Mouse (Mus musculus): ENCODE results near the gene Rasgef1b. TPM values are rescaled to one million over a fixed set of nuclear protein-coding genes. Genes with fewer than 3 reads are reported as not detected.

Gene Rasgef1b
- total and polyA plus RNA-seq, 3 experiments, result 0.17 to 0.26 (median 0.21) TPM

GRCm38 (mm10) chr5:99402784-99403183, 326.1 kb downstream of the Rasgef1b start:
- Histone ChIP-seq H3K27me3 (replicated peaks) (no peaks in the 10 kb centered on the region), H3K4me2 (ENCODE audit: insufficient read depth, low read depth, poor library complexity, severe bottlenecking) (no peak overlapping the region), H3K36me3 (replicated peaks in 1 of 2; ENCODE audit: control insufficient read depth in 1 of 2, insufficient read depth in 1 of 2, low read length in 1 of 2) (no peaks in the 10 kb centered on the region), H3K27ac (ENCODE audit: insufficient read depth, low read depth) (no peak overlapping the region), H3K9me3 (replicated peaks; ENCODE audit: low read length) (no peaks in the 10 kb centered on the region), H3K4me1 (ENCODE audit: control insufficient read depth in 1 of 2, insufficient read depth in 2 of 2) (peaks cover 0 to 4% of the 10 kb centered on the region in 2 experiments; a peak in 1 of 4 replicates), H3K9ac (ENCODE audit: insufficient read depth, low read depth) (no peak overlapping the region), H3K4me3 (replicated peaks in 1 of 3; ENCODE audit: low read depth in 2 of 3, low read length in 2 of 3, poor library complexity in 1 of 3) (no peak overlapping the region), H3K79me2 (replicated peaks; ENCODE audit: control insufficient read depth, extremely low read depth, insufficient read depth, poor library complexity, severe bottlenecking) (no peaks in the 10 kb centered on the region)
- no peak for TF ChIP-seq SIN3A (IDR thresholded peaks at IDR 0.05; ENCODE audit: low read length)
- TF ChIP-seq JUN (IDR thresholded peaks at IDR 0.05; ENCODE audit: insufficient read depth, low read depth, low read length), result no peak
- TF ChIP-seq USF2 (conservative IDR thresholded peaks at IDR 0.05; ENCODE audit: low read depth, low read length), result no peak
- no peak for TF ChIP-seq E2F4 (IDR thresholded peaks at IDR 0.05; ENCODE audit: insufficient replicate concordance, low read depth, low read length)
- TF ChIP-seq ETS1 (conservative IDR thresholded peaks at IDR 0.05; ENCODE audit: low read depth, low read length), result no peak
- no peak for TF ChIP-seq NRF1 (IDR thresholded peaks at IDR 0.05; ENCODE audit: low read depth, low read length)
- TF ChIP-seq UBTF (IDR thresholded peaks at IDR 0.05; ENCODE audit: low read depth, low read length), result no peak
- TF ChIP-seq HCFC1 (IDR thresholded peaks at IDR 0.05; ENCODE audit: low read depth, low read length), result no peak
- no peak for TF ChIP-seq USF1 (IDR thresholded peaks at IDR 0.05; ENCODE audit: low read depth, low read length)
- TF ChIP-seq MAX (IDR thresholded peaks at IDR 0.05; ENCODE audit: low read length), result no peak
- TF ChIP-seq CHD2 (IDR thresholded peaks at IDR 0.05; ENCODE audit: low read length), result no peak
- TF ChIP-seq IRF4 (IDR thresholded peaks at IDR 0.05; ENCODE audit: low read depth, low read length), result no peak
- TF ChIP-seq KAT2A (IDR thresholded peaks at IDR 0.05; ENCODE audit: insufficient replicate concordance, low read length), result no peak
- dilution Hi-C loops (cut with MboI; ENCODE audit: extremely low pct_ligation_motif_present, extremely low pct_unique_long_range_greater_than_20kb, low sequenced_read_pairs), result no loop called here
- DNase-seq (ENCODE audit: extremely low read depth), result no peak
- in situ Hi-C loops (cut with MboI; ENCODE audit: low pct_ligation_motif_present, low pct_unique_long_range_greater_than_20kb, low sequenced_read_pairs), result no loop called here

GRCm38 (mm10) chr5:99402297-99402696, 326.6 kb downstream of the Rasgef1b start:
- H3K4me1 ChIP-seq (ENCODE audit: control insufficient read depth in 1 of 2, insufficient read depth in 2 of 2), result peaks cover 0 to 4% of the 10 kb centered on the region in 2 experiments; a peak in 1 of 4 replicates
- dilution Hi-C loops (cut with MboI; ENCODE audit: extremely low pct_ligation_motif_present, extremely low pct_unique_long_range_greater_than_20kb, low sequenced_read_pairs), result no loop called here
- TF ChIP-seq CHD2 (IDR thresholded peaks at IDR 0.05; ENCODE audit: low read length), result no peak
- TF ChIP-seq ZKSCAN1 (IDR thresholded peaks at IDR 0.05; ENCODE audit: borderline replicate concordance, low read depth, low read length), result no peak
- no peak for TF ChIP-seq MEF2A (IDR thresholded peaks at IDR 0.05; ENCODE audit: borderline replicate concordance, low read depth, low read length)
- no peak for TF ChIP-seq MAFK (IDR thresholded peaks at IDR 0.05; ENCODE audit: insufficient replicate concordance, low read length)
- no peak for TF ChIP-seq E2F4 (IDR thresholded peaks at IDR 0.05; ENCODE audit: insufficient replicate concordance, low read depth, low read length)
- TF ChIP-seq GABPA (IDR thresholded peaks at IDR 0.05; ENCODE audit: insufficient replicate concordance, low read depth, low read length), result no peak
- TF ChIP-seq RAD21 (IDR thresholded peaks at IDR 0.05; ENCODE audit: low read depth, low read length), result no peak
- no peak for TF ChIP-seq CHD1 (IDR thresholded peaks at IDR 0.05; ENCODE audit: low read depth, low read length)
- TF ChIP-seq CTCF (conservative IDR thresholded peaks at IDR 0.05 in 1 of 2, IDR thresholded peaks at IDR 0.05 in 1 of 2; ENCODE audit: low read depth in 2 of 2, low read length in 2 of 2), result no peak
- TF ChIP-seq JUND (conservative IDR thresholded peaks at IDR 0.05; ENCODE audit: low read depth, low read length), result no peak
- no peak for TF ChIP-seq ZMIZ1 (IDR thresholded peaks at IDR 0.05; ENCODE audit: low read depth, low read length)
- no peak for TF ChIP-seq POLR2AphosphoS2 (IDR thresholded peaks at IDR 0.05; ENCODE audit: low read depth, low read length)
- no peak for TF ChIP-seq RCOR1 (conservative IDR thresholded peaks at IDR 0.05; ENCODE audit: low read depth, low read length)
- no peak for TF ChIP-seq JUN (IDR thresholded peaks at IDR 0.05; ENCODE audit: insufficient read depth, low read depth, low read length)
- no peak for TF ChIP-seq EP300 (IDR thresholded peaks at IDR 0.05; ENCODE audit: low read length)
- TF ChIP-seq SMC3 (IDR thresholded peaks at IDR 0.05; ENCODE audit: low read depth, low read length), result no peak
- no peak for TF ChIP-seq MAZ (IDR thresholded peaks at IDR 0.05; ENCODE audit: low read depth, low read length)
- TF ChIP-seq SIN3A (IDR thresholded peaks at IDR 0.05; ENCODE audit: low read length), result no peak
- TF ChIP-seq KAT2A (IDR thresholded peaks at IDR 0.05; ENCODE audit: insufficient replicate concordance, low read length), result no peak
- TF ChIP-seq MAX (IDR thresholded peaks at IDR 0.05; ENCODE audit: low read length), result no peak

More at GRCm38 (mm10) chr5:99402297-99402696, 326.6 kb downstream of the Rasgef1b start:
- DNase-seq (ENCODE audit: extremely low read depth), result no peak
- Histone ChIP-seq H3K79me2 (replicated peaks; ENCODE audit: control insufficient read depth, extremely low read depth, insufficient read depth, poor library complexity, severe bottlenecking) (no peaks in the 10 kb centered on the region), H3K27ac (ENCODE audit: insufficient read depth, low read depth) (no peak overlapping the region), H3K36me3 (replicated peaks in 1 of 2; ENCODE audit: control insufficient read depth in 1 of 2, insufficient read depth in 1 of 2, low read length in 1 of 2) (no peaks in the 10 kb centered on the region), H3K9ac (ENCODE audit: insufficient read depth, low read depth) (no peak overlapping the region), H3K4me3 (replicated peaks in 1 of 3; ENCODE audit: low read depth in 2 of 3, low read length in 2 of 3, poor library complexity in 1 of 3) (no peak overlapping the region), H3K4me2 (ENCODE audit: insufficient read depth, low read depth, poor library complexity, severe bottlenecking) (no peak overlapping the region), H3K9me3 (replicated peaks; ENCODE audit: low read length) (no peaks in the 10 kb centered on the region), H3K27me3 (replicated peaks) (no peaks in the 10 kb centered on the region)
- in situ Hi-C loops (cut with MboI; ENCODE audit: low pct_ligation_motif_present, low pct_unique_long_range_greater_than_20kb, low sequenced_read_pairs), result no loop called here
